Mouse (Mus musculus) layer of hippocampus, adult 9-10 months (tissue): ENCODE data around the gene Hus1.

ENCODE experiments used
- DNase-seq: peaks from one replicate; pipeline ENCODE4 v3.0.0; 2022; ENCODE audit warnings: low spot score

Gene Hus1

GRCm38 (mm10) chr11:8978154-8978553 lies 32.8 kb downstream of the Hus1 start:
- no peak for DNase-seq

GRCm38 (mm10) chr11:8973166-8973565 lies 37.8 kb downstream of the Hus1 start, which contains the start of gene Pkd1l1:
TSS of gene Pkd1l1 (minus strand) at chr11:8973266.
- no peak for DNase-seq

GRCm38 (mm10) chr11:8972093-8972492 lies 38.9 kb downstream of the Hus1 start:
- no peak for DNase-seq

- DNase-seq, result no peak
Measured at GRCm38 (mm10) chr11:8970509-8970908, 40.5 kb downstream of the Hus1 start.

- no peak for DNase-seq
Measured at GRCm38 (mm10) chr11:8968094-8968493, 42.9 kb downstream of the Hus1 start.

GRCm38 (mm10) chr11:8958572-8958971 lies 52.4 kb downstream of the Hus1 start:
- DNase-seq, result peak; percentile 10

GRCm38 (mm10) chr11:8958108-8958507 lies 52.9 kb downstream of the Hus1 start:
- no peak for DNase-seq

GRCm38 (mm10) chr11:8957023-8957422 lies 54.0 kb downstream of the Hus1 start:
- no peak for DNase-seq

- DNase-seq, result no peak
Measured at GRCm38 (mm10) chr11:8955678-8956077, 55.3 kb downstream of the Hus1 start.

- peak; percentile 8 for DNase-seq
Measured at GRCm38 (mm10) chr11:8949765-8950430, 61.1 kb downstream of the Hus1 start.

GRCm38 (mm10) chr11:8948871-8949270 lies 62.1 kb downstream of the Hus1 start:
- no peak for DNase-seq

GRCm38 (mm10) chr11:8944114-8944513 lies 66.9 kb downstream of the Hus1 start:
- DNase-seq, result no peak
